Mouse (Mus musculus): Measurements from ENCODE around the gene Cdk8.

DNA sequence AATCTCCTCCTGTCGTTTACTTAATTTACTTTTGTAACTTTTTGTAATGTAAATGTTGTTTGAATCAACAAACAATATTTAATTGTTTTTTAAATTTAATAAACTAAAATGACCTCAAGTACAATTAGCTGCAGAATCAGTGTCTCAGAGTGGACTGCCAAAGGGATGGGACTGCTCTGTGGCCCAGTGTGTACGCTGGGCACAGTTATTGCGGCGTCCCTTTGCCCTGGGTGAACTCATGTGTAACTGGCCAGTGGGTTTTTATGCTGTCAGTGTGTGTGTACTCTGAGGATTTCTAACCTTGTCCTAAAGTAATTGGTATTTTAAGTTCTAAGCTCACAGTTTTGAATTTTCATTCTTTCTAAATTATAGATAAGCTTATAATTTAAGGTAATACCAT lies 46.5 kb downstream of the Cdk8 start:
- TF ChIP-seq CTCF (IDR thresholded peaks at IDR 0.05; ENCODE audit: low read depth, low read length) = no peak
- TF ChIP-seq GATA1 (IDR thresholded peaks at IDR 0.05; ENCODE audit: borderline replicate concordance, low read length) = no peak

All from G1E (cell line).